Mouse (Mus musculus) MEL (cell line): Measurements from ENCODE around the gene Gcdh. TPM values are rescaled to one million over a fixed set of nuclear protein-coding genes. Genes with fewer than 3 reads are reported as not detected.

Source experiments
- DNase-seq: peaks from one replicate; pipeline ENCODE4 v3.0.0; 2011; ENCODE audit warnings: low read depth, low spot score
- H3K27ac ChIP-seq: 2 replicates; pipeline ENCODE4 v1.5.1; 2012; ENCODE audit warnings: low read depth, mild to moderate bottlenecking, control low read depth, low read length, moderate library complexity; ENCODE audit not compliant: control insufficient read depth
- H3K27me3 ChIP-seq, 2 experiments: fragments of 150-350 bp in 1 of 2; sonication (generic) in 1 of 2; 2 replicates each; pipeline ENCODE4 v1.6.1; 2012; ENCODE audit warnings: low read length in 2 of 2, mild to moderate bottlenecking in 2 of 2, improper control_type of control experiment in 1 of 2, moderate library complexity in 1 of 2; ENCODE audit not compliant: insufficient read depth in 2 of 2, control insufficient read depth in 1 of 2
- H3K36me3 ChIP-seq, 2 experiments: 2 replicates each; pipeline ENCODE4 v1.6.1; 2012 to 2014; ENCODE audit warnings: low read length in 2 of 2, improper control_type of control experiment in 1 of 2, inconsistent platforms in 1 of 2, mild to moderate bottlenecking in 1 of 2; ENCODE audit not compliant: insufficient read depth in 2 of 2, control insufficient read depth in 1 of 2
- H3K4me1 ChIP-seq, 2 experiments: fragments of 150-350 bp in 1 of 2; sonication (generic) in 1 of 2; 2 replicates each; pipeline ENCODE4 v1.6.1; 2012; ENCODE audit warnings: low read length in 2 of 2, improper control_type of control experiment in 1 of 2, mild to moderate bottlenecking in 1 of 2; ENCODE audit not compliant: insufficient read depth in 2 of 2, control insufficient read depth in 1 of 2
- H3K4me3 ChIP-seq, 2 experiments: fragments of 150-350 bp in 1 of 2; sonication (generic) in 1 of 2; 2 replicates each; pipeline ENCODE4 v1.5.1; 2012; ENCODE audit warnings: low read depth in 2 of 2, low read length in 2 of 2, mild to moderate bottlenecking in 2 of 2, moderate library complexity in 2 of 2, control low read depth in 1 of 2, improper control_type of control experiment in 1 of 2; ENCODE audit not compliant: control insufficient read depth in 1 of 2, insufficient read depth in 1 of 2
- H3K79me2 ChIP-seq: 2 replicates; pipeline ENCODE4 v1.6.1; 2012; ENCODE audit warnings: mild to moderate bottlenecking, low read length, moderate library complexity; ENCODE audit not compliant: control insufficient read depth, poor library complexity, insufficient read depth
- H3K9ac ChIP-seq: 2 replicates; pipeline ENCODE4 v1.6.1; 2012; ENCODE audit warnings: low read depth, mild to moderate bottlenecking, control low read depth, low read length, moderate library complexity; ENCODE audit not compliant: control insufficient read depth, poor library complexity, severe bottlenecking
- H3K9me3 ChIP-seq: fragments of 150-350 bp; sonication (generic); replicated peaks from 2 replicates; pipeline ENCODE4 v1.6.1; 2012; ENCODE audit warnings: mild to moderate bottlenecking, low read length, improper control_type of control experiment, moderate library complexity; ENCODE audit not compliant: insufficient read depth
- BHLHE40 ChIP-seq: IDR thresholded peaks from 2 replicates; pipeline ENCODE4 v1.6.1; 2012; ENCODE audit warnings: low read depth, mild to moderate bottlenecking, inconsistent platforms, low read length, improper control_type of control experiment, borderline replicate concordance
- CHD1 ChIP-seq: IDR thresholded peaks from 2 replicates; pipeline ENCODE4 v1.6.1; 2012; ENCODE audit warnings: low read depth, mild to moderate bottlenecking, inconsistent platforms, low read length, improper control_type of control experiment
- CTCF ChIP-seq, 3 experiments: IDR thresholded peaks in 2 of 3; conservative IDR thresholded peaks in 1 of 3; 2 replicates each; pipeline ENCODE4 v1.5.1; 2011 to 2012; ENCODE audit warnings: low read length in 3 of 3, low read depth in 2 of 3, mild to moderate bottlenecking in 2 of 3, improper control_type of control experiment in 1 of 3, inconsistent platforms in 1 of 3, mixed read lengths in 1 of 3, moderate library complexity in 1 of 3; ENCODE audit not compliant: control insufficient read depth in 1 of 3, insufficient read depth in 1 of 3, poor library complexity in 1 of 3, severe bottlenecking in 1 of 3
- ELF1 ChIP-seq: IDR thresholded peaks from 2 replicates; pipeline ENCODE4 v1.6.1; 2014; ENCODE audit warnings: low read depth, mild to moderate bottlenecking, inconsistent platforms, low read length, improper control_type of control experiment, moderate library complexity
- EP300 ChIP-seq, 2 experiments: IDR thresholded peaks; 2 replicates each; pipeline ENCODE4 v1.6.1; 2011; ENCODE audit warnings: improper control_type of control experiment in 2 of 2, low read length in 2 of 2, low read depth in 1 of 2, mild to moderate bottlenecking in 1 of 2
- GATA1 ChIP-seq: IDR thresholded peaks from 2 replicates; pipeline ENCODE4 v1.6.1; 2011; ENCODE audit warnings: low read depth, low read length, improper control_type of control experiment
- HCFC1 ChIP-seq: IDR thresholded peaks from 2 replicates; pipeline ENCODE4 v1.6.1; 2012; ENCODE audit warnings: low read depth, mild to moderate bottlenecking, inconsistent platforms, low read length, improper control_type of control experiment, moderate library complexity
- JUND ChIP-seq: IDR thresholded peaks from 2 replicates; pipeline ENCODE4 v1.6.1; 2011; ENCODE audit warnings: low read depth, mild to moderate bottlenecking, improper control_type of control experiment, low read length
- KAT2A ChIP-seq: conservative IDR thresholded peaks from 2 replicates; pipeline ENCODE4 v1.6.1; 2012; ENCODE audit warnings: low read depth, low read length, improper control_type of control experiment, inconsistent platforms
- MAFK ChIP-seq: IDR thresholded peaks from 2 replicates; pipeline ENCODE4 v1.6.1; 2011; ENCODE audit warnings: low read depth, mild to moderate bottlenecking, low read length, improper control_type of control experiment, borderline replicate concordance
- MYC ChIP-seq: IDR thresholded peaks from 2 replicates; pipeline ENCODE4 v1.6.1; 2011; ENCODE audit warnings: low read depth, mild to moderate bottlenecking, low read length, improper control_type of control experiment, moderate library complexity
- NELFE ChIP-seq: IDR thresholded peaks from 2 replicates; pipeline ENCODE4 v1.6.1; 2011; ENCODE audit warnings: low read depth, low read length, improper control_type of control experiment
- RAD21 ChIP-seq: IDR thresholded peaks from 2 replicates; pipeline ENCODE4 v1.6.1; 2011; ENCODE audit warnings: mild to moderate bottlenecking, low read depth, low read length, improper control_type of control experiment
- RCOR1 ChIP-seq: IDR thresholded peaks from 2 replicates; pipeline ENCODE4 v1.6.1; 2012; ENCODE audit warnings: low read depth, mild to moderate bottlenecking, inconsistent platforms, low read length, improper control_type of control experiment
- TAL1 ChIP-seq: IDR thresholded peaks from 2 replicates; pipeline ENCODE4 v1.6.1; 2012; ENCODE audit warnings: mild to moderate bottlenecking, inconsistent platforms, low read length, moderate library complexity, mixed read lengths
- TBP ChIP-seq: IDR thresholded peaks from 2 replicates; pipeline ENCODE4 v1.8.0; 2011; ENCODE audit warnings: low read depth, low read length, improper control_type of control experiment
- UBTF ChIP-seq: IDR thresholded peaks from 2 replicates; pipeline ENCODE4 v1.6.1; 2012; ENCODE audit warnings: low read depth, mild to moderate bottlenecking, inconsistent platforms, low read length, improper control_type of control experiment, moderate library complexity, borderline replicate concordance; ENCODE audit not compliant: insufficient read depth
- ZC3H11A ChIP-seq: IDR thresholded peaks from 2 replicates; pipeline ENCODE4 v1.6.1; 2012; ENCODE audit warnings: low read depth, mild to moderate bottlenecking, inconsistent platforms, low read length, improper control_type of control experiment
- ZMIZ1 ChIP-seq: IDR thresholded peaks from 2 replicates; pipeline ENCODE4 v1.6.1; 2012; ENCODE audit warnings: low read depth, mild to moderate bottlenecking, inconsistent platforms, low read length, improper control_type of control experiment, moderate library complexity
- ZNF384 ChIP-seq: IDR thresholded peaks from 2 replicates; pipeline ENCODE4 v1.6.1; 2012; ENCODE audit warnings: low read depth, mild to moderate bottlenecking, inconsistent platforms, low read length, improper control_type of control experiment
- polyA plus RNA-seq, 2 experiments: library from polyadenylated mRNA; stranded (reverse) in 1 of 2; unstranded in 1 of 2; fragments of >175 nt in 1 of 2; fragments of >200 nt in 1 of 2; gene quantifications; 2 replicates each; pipeline versions ENCODE4 v1.2.1 to v1.2.4; 2012; ENCODE audit warnings: low replicate concordance in 2 of 2, low read depth in 1 of 2; ENCODE audit not compliant: insufficient read length in 2 of 2, insufficient read depth in 1 of 2, missing spikeins in 1 of 2
- total RNA-seq: library from RNA; depleted of rRNA; stranded (reverse); fragments of 300-350 nt; gene quantifications from 2 replicates; pipeline ENCODE4 v1.2.3, GENCODE M21; 2012

Gcdh gene
- total and polyA plus RNA-seq, 3 experiments: 10.7 to 17.3 TPM; not detected in 1

GRCm38 (mm10) chr8:84902920-84903661 is 9.4 kb upstream of the Gcdh start (continued):
- no peak for TF ChIP-seq KAT2A
- TF ChIP-seq CTCF (IDR thresholded peaks at IDR 0.05 in 2 of 3, conservative IDR thresholded peaks at IDR 0.05 in 1 of 3; ENCODE audit: control insufficient read depth in 1 of 3, insufficient read depth in 1 of 3, low read depth in 2 of 3, low read length in 3 of 3, poor library complexity in 1 of 3, severe bottlenecking in 1 of 3): peak; percentile 45 to 89 (median 77); a peak in 5 of 6 replicates
- TF ChIP-seq UBTF: no peak
- no peak for TF ChIP-seq HCFC1
- TF ChIP-seq MAFK: no peak
- no peak for TF ChIP-seq TAL1
- no peak for TF ChIP-seq RCOR1
- peak; percentile 40 for TF ChIP-seq RAD21
- no peak; the same call in 1 of the 2 replicates for TF ChIP-seq ZNF384
- TF ChIP-seq ZC3H11A: no peak
- no peak for TF ChIP-seq ZMIZ1
- TF ChIP-seq JUND: no peak
- TF ChIP-seq MYC: no peak
- TF ChIP-seq TBP: no peak
- TF ChIP-seq ELF1: no peak

GRCm38 (mm10) chr8:84902367-84902919 is 8.7 kb upstream of the Gcdh start:
- H3K4me1 ChIP-seq: peaks cover 11 to 32% of the 10 kb centered on the region in 2 experiments

More at GRCm38 (mm10) chr8:84902367-84902919, 8.7 kb upstream of the Gcdh start:
- Histone ChIP-seq H3K4me3 (peak overlapping the region; percentile 86 to 91), H3K27ac (peak overlapping the region; percentile 97), H3K9ac (peak overlapping the region; percentile 97), H3K79me2 (peaks cover 27% of the 10 kb centered on the region), H3K9me3 (no peaks in the 10 kb centered on the region), H3K36me3 (peaks cover 9 to 23% of the 10 kb centered on the region in 2 experiments; a peak in 3 of 4 replicates), H3K27me3 (no peaks in the 10 kb centered on the region)
- 0 out of 4 replicates have a peak, but pooled peaks of 1 of the 2 experiments have one; percentile 37 for TF ChIP-seq EP300 (IDR thresholded peaks at IDR 0.05; ENCODE audit: low read depth in 1 of 2, low read length in 2 of 2)
- TF ChIP-seq GATA1: no peak
- TF ChIP-seq TAL1: peak; percentile 63
- no peak for TF ChIP-seq NELFE
- 0 out of 2 replicates have a peak, but pooled peaks have one; percentile 8 for TF ChIP-seq BHLHE40
- no peak for TF ChIP-seq RAD21
- no peak for TF ChIP-seq HCFC1
- TF ChIP-seq CHD1: no peak
- TF ChIP-seq MAFK: no peak
- TF ChIP-seq TBP: peak; percentile 27; the same call in 1 of the 2 replicates
- DNase-seq: peak; percentile 68
